Mouse (Mus musculus) stomach, postnatal 0 days (tissue): ENCODE results near the gene Olfr818.
"Not testable (repeated sequence)": the region's sequence is repeated elsewhere in the genome, so short reads cannot be mapped to it uniquely, and the experiment has no call there.

Source experiments
- CTCF ChIP-seq: IDR thresholded peaks from 2 replicates; pipeline ENCODE4 v1.5.1; 2016; ENCODE audit warnings: antibody characterized with exemption, low read depth, mild to moderate bottlenecking, moderate library complexity
- EP300 ChIP-seq: optimal IDR thresholded peaks from 2 replicates; pipeline ENCODE3; 2016; ENCODE audit warnings: antibody characterized with exemption

GRCm38 (mm10) chr10:129905767-129906166 is 43.1 kb downstream of the Olfr818 start, which contains the start of gene Olfr815:
- not testable (repeated sequence) for TF ChIP-seq CTCF, EP300
